Mouse (Mus musculus) G1E-ER4 (cell line): Measurements from ENCODE around the gene Gnptg. TPM values are rescaled to one million over a fixed set of nuclear protein-coding genes. Genes with fewer than 3 reads are reported as not detected.
A peak's percentile ranks its signal among the peaks of the same experiment; 100 is the strongest.

Source experiments
- GATA1 ChIP-seq: IDR thresholded peaks from one replicate; pipeline ENCODE4 v1.8.0; 2012; ENCODE audit warnings: low read length, inconsistent platforms
- polyA plus RNA-seq: library from polyadenylated mRNA; stranded (reverse); fragments of >175 nt; gene quantifications from 2 replicates; pipeline ENCODE4 v1.2.3, GENCODE M21; 2012

Gnptg gene
- polyA plus RNA-seq, 1 experiment, result 6.4 TPM

- no peak for TF ChIP-seq GATA1
Measured at GRCm38 (mm10) chr17:25219492-25220295, 20.2 kb downstream of the Gnptg start.

- TF ChIP-seq GATA1, result no peak
Measured at GRCm38 (mm10) chr17:25218967-25219366, 21.0 kb downstream of the Gnptg start.

- TF ChIP-seq GATA1, result no peak
Measured at GRCm38 (mm10) chr17:25215431-25215830, 24.5 kb downstream of the Gnptg start.

- TF ChIP-seq GATA1, result no peak
Measured at GRCm38 (mm10) chr17:25211705-25212104, 28.2 kb downstream of the Gnptg start.

- TF ChIP-seq GATA1, result no peak
Measured at GRCm38 (mm10) chr17:25210680-25211466, 29.1 kb downstream of the Gnptg start.

- TF ChIP-seq GATA1, result no peak
Measured at GRCm38 (mm10) chr17:25210006-25210405, 29.9 kb downstream of the Gnptg start.

- TF ChIP-seq GATA1, result no peak
Measured at GRCm38 (mm10) chr17:25202401-25202800, 37.5 kb downstream of the Gnptg start.

GRCm38 (mm10) chr17:25189091-25189490, 50.8 kb downstream of the Gnptg start:
- no peak for TF ChIP-seq GATA1

- TF ChIP-seq GATA1, result no peak
Measured at GRCm38 (mm10) chr17:25188150-25189031, 51.5 kb downstream of the Gnptg start, which contains the start of gene Unkl. Gene Unkl, plus strand, starts transcription at chr17:25188397.

GRCm38 (mm10) chr17:25187784-25188149, 52.2 kb downstream of the Gnptg start:
- no peak for TF ChIP-seq GATA1

- TF ChIP-seq GATA1, result no peak
Measured at GRCm38 (mm10) chr17:25184961-25185360, 55.0 kb downstream of the Gnptg start.

GRCm38 (mm10) chr17:25184129-25184691, 55.7 kb downstream of the Gnptg start, which contains the start of gene BC003965:
Gene BC003965, plus strand, starts transcription at chr17:25184554.
- peak; percentile 20 for TF ChIP-seq GATA1

Other genes with a start within 250 kb of the Gnptg start
- 14.0 and 14.3 TPM in 2 replicates for gene Cramp1l, start 224.3 kb downstream of the Gnptg start, polyA plus RNA-seq
- 10.6 and 15.1 TPM in 2 replicates for gene Ift140, start 224.0 kb downstream of the Gnptg start, polyA plus RNA-seq
- gene Tmem204, start 156.5 kb downstream of the Gnptg start, polyA plus RNA-seq, result not detected in 2 replicates
- gene Telo2, start 124.2 kb downstream of the Gnptg start, polyA plus RNA-seq, result 37.9 and 40.8 TPM in 2 replicates
- gene Ptx4, start 119.4 kb downstream of the Gnptg start, polyA plus RNA-seq, result not detected in 2 replicates
- gene Clcn7, start 106.7 kb downstream of the Gnptg start, polyA plus RNA-seq, result 15.9 and 18.5 TPM in 2 replicates
- not detected in 2 replicates for gene Ccdc154, start 77.7 kb downstream of the Gnptg start, polyA plus RNA-seq
- gene Gm38655, start 64.7 kb downstream of the Gnptg start, polyA plus RNA-seq, result 0.06 TPM in 1 of 2 replicates, not detected in the other
- gene BC003965, start 55.6 kb downstream of the Gnptg start, polyA plus RNA-seq, result 39.1 and 54.8 TPM in 2 replicates
- gene Unkl, start 51.7 kb downstream of the Gnptg start, polyA plus RNA-seq, result 60.5 and 67.9 TPM in 2 replicates
- 25.1 and 27.6 TPM in 2 replicates for gene Tsr3, start within 50 bp of the Gnptg start, polyA plus RNA-seq
- 0.09 TPM in 1 of 2 replicates, not detected in the other for gene Baiap3, start 16.2 kb upstream of the Gnptg start, polyA plus RNA-seq
- gene Ube2i, start 34.5 kb upstream of the Gnptg start, polyA plus RNA-seq, result 421 and 607 TPM in 2 replicates
- not detected in 2 replicates for gene Prss34, start 58.3 kb upstream of the Gnptg start, polyA plus RNA-seq
- gene Prss28, start 68.5 kb upstream of the Gnptg start, polyA plus RNA-seq, result not detected in 2 replicates
- gene Prss29, start 78.5 kb upstream of the Gnptg start, polyA plus RNA-seq, result not detected in 2 replicates
- not detected in 2 replicates for gene Tpsab1, start 105.4 kb upstream of the Gnptg start, polyA plus RNA-seq
- gene Tpsb2, start 126.2 kb upstream of the Gnptg start, polyA plus RNA-seq, result not detected in 2 replicates
- gene Tpsg1, start 129.1 kb upstream of the Gnptg start, polyA plus RNA-seq, result not detected in 2 replicates
- gene Cacna1h, start 193.7 kb upstream of the Gnptg start, polyA plus RNA-seq, result not detected in 2 replicates
- gene Tekt4, start 214.5 kb upstream of the Gnptg start, polyA plus RNA-seq, result not detected in 2 replicates